Mouse (Mus musculus): Measurements from ENCODE around the gene Olfr364-ps1. TPM values are rescaled to one million over a fixed set of nuclear protein-coding genes. Genes with fewer than 3 reads are reported as not detected.

The Olfr364-ps1 gene
- not detected in 2 replicates for polyA plus RNA-seq (2012; rRNA removed)

- no peak for TF ChIP-seq CTCF (IDR thresholded peaks at IDR 0.05; ENCODE audit: extremely low read depth, insufficient read length, insufficient replicate concordance, low read depth, low read length)
- no peak for TF ChIP-seq POLR2A (IDR thresholded peaks at IDR 0.05; ENCODE audit: low read depth, low read length)
- H3K4me1 ChIP-seq (ENCODE audit: control insufficient read depth, insufficient read depth, insufficient read length, low read length), result no peaks in the 10 kb centered on the region
- H3K36me3 ChIP-seq (ENCODE audit: control insufficient read depth, insufficient read depth, low read length), result no peaks in the 10 kb centered on the region
- 81% methylated on average over 3 of the region's 3 CpGs for WGBS
- no peak within 1 kb of the TSS for H3K4me3 ChIP-seq (ENCODE audit: low read depth, low read length)
- H3K27me3 ChIP-seq (ENCODE audit: control insufficient read depth, insufficient read depth, low read length), result no peaks in the 10 kb centered on the region
- no peak within 1 kb of the TSS for H3K27ac ChIP-seq (ENCODE audit: insufficient read depth, low read depth, low read length)
Measured at GRCm38 (mm10) chr2:37139022-37139421, at the start of gene Olfr364-ps1. TSS of gene Olfr364-ps1 (plus strand) at chr2:37139322.

GRCm38 (mm10) chr2:37117810-37118209, 21.3 kb upstream of the Olfr364-ps1 start, which contains the start of gene Olfr362:
TSS of gene Olfr362 (minus strand) at chr2:37117910.
- TF ChIP-seq CTCF (IDR thresholded peaks at IDR 0.05; ENCODE audit: extremely low read depth, insufficient read length, insufficient replicate concordance, low read depth, low read length) (no peak), POLR2A (IDR thresholded peaks at IDR 0.05; ENCODE audit: low read depth, low read length) (no peak)
- Histone ChIP-seq H3K36me3 (ENCODE audit: control insufficient read depth, insufficient read depth, low read length) (no peaks in the 10 kb centered on the region), H3K4me1 (ENCODE audit: control insufficient read depth, insufficient read depth, insufficient read length, low read length) (no peaks in the 10 kb centered on the region), H3K27me3 (ENCODE audit: control insufficient read depth, insufficient read depth, low read length) (no peaks in the 10 kb centered on the region), H3K27ac (ENCODE audit: insufficient read depth, low read depth, low read length) (no peak within 1 kb of the TSS), H3K4me3 (ENCODE audit: low read depth, low read length) (no peak within 1 kb of the TSS)
- WGBS, result 94% methylated on average over 1 of the region's 1 CpGs

- Histone ChIP-seq H3K27ac (ENCODE audit: insufficient read depth, low read depth, low read length) (no peak within 1 kb of the TSS), H3K4me1 (ENCODE audit: control insufficient read depth, insufficient read depth, insufficient read length, low read length) (no peaks in the 10 kb centered on the region), H3K36me3 (ENCODE audit: control insufficient read depth, insufficient read depth, low read length) (no peaks in the 10 kb centered on the region), H3K27me3 (ENCODE audit: control insufficient read depth, insufficient read depth, low read length) (no peaks in the 10 kb centered on the region), H3K4me3 (ENCODE audit: low read depth, low read length) (no peak within 1 kb of the TSS)
- 73% methylated on average over 3 of the region's 3 CpGs for WGBS
- TF ChIP-seq CTCF (IDR thresholded peaks at IDR 0.05; ENCODE audit: extremely low read depth, insufficient read length, insufficient replicate concordance, low read depth, low read length), result no peak
- no peak for TF ChIP-seq POLR2A (IDR thresholded peaks at IDR 0.05; ENCODE audit: low read depth, low read length)
Measured at GRCm38 (mm10) chr2:37187898-37188297, 48.8 kb downstream of the Olfr364-ps1 start, which contains the start of gene Olfr365. TSS of gene Olfr365 (plus strand) at chr2:37188198.

Other genes with a start within 250 kb of the Olfr364-ps1 start
- gene Olfr353, start 246.4 kb upstream of the Olfr364-ps1 start, polyA plus RNA-seq (2012; rRNA removed), result not detected in 2 replicates
- not detected in 2 replicates for gene Olfr354, start 233.6 kb upstream of the Olfr364-ps1 start, polyA plus RNA-seq (2012; rRNA removed)
- not detected in 2 replicates for gene Olfr355, start 210.4 kb upstream of the Olfr364-ps1 start, polyA plus RNA-seq (2012; rRNA removed)
- gene Olfr356, start 202.2 kb upstream of the Olfr364-ps1 start, polyA plus RNA-seq (2012; rRNA removed), result not detected in 2 replicates
- not detected in 2 replicates for gene Olfr357, start 145.5 kb upstream of the Olfr364-ps1 start, polyA plus RNA-seq (2012; rRNA removed)
- not detected in 2 replicates for gene Olfr358, start 130.0 kb upstream of the Olfr364-ps1 start, polyA plus RNA-seq (2012; rRNA removed)
- not detected in 2 replicates for gene Olfr360, start 73.6 kb upstream of the Olfr364-ps1 start, polyA plus RNA-seq (2012; rRNA removed)
- not detected in 2 replicates for gene Olfr361, start 50.0 kb upstream of the Olfr364-ps1 start, polyA plus RNA-seq (2012; rRNA removed)
- gene Olfr362, start 21.4 kb upstream of the Olfr364-ps1 start, polyA plus RNA-seq (2012; rRNA removed), result not detected in 2 replicates
- not detected in 2 replicates for gene Olfr365, start 48.9 kb downstream of the Olfr364-ps1 start, polyA plus RNA-seq (2012; rRNA removed)
- not detected in 2 replicates for gene Olfr366, start 72.3 kb downstream of the Olfr364-ps1 start, polyA plus RNA-seq (2012; rRNA removed)
- gene Olfr368, start 187.2 kb downstream of the Olfr364-ps1 start, polyA plus RNA-seq (2012; rRNA removed), result not detected in 2 replicates
- 3.0 and 5.5 TPM in 2 replicates for gene Pdcl, start 220.0 kb downstream of the Olfr364-ps1 start, polyA plus RNA-seq (2012; rRNA removed)

All from small intestine, adult 2 months (tissue).